Mouse (Mus musculus) heart, adult 2 months (tissue): ENCODE measurements around the gene Fam155a.

Experiments
- CTCF ChIP-seq: fragments of 200-600 bp; IDR thresholded peaks from 2 replicates; pipeline ENCODE4 v1.8.1; 2022; ENCODE audit warnings: antibody characterized with exemption, mild to moderate bottlenecking, moderate library complexity
- EP300 ChIP-seq: fragments of 200-500 bp; IDR thresholded peaks from 2 replicates; pipeline ENCODE4 v1.6.1; 2011; ENCODE audit warnings: low read depth, low read length, control low read depth; ENCODE audit not compliant: insufficient read depth

DNA sequence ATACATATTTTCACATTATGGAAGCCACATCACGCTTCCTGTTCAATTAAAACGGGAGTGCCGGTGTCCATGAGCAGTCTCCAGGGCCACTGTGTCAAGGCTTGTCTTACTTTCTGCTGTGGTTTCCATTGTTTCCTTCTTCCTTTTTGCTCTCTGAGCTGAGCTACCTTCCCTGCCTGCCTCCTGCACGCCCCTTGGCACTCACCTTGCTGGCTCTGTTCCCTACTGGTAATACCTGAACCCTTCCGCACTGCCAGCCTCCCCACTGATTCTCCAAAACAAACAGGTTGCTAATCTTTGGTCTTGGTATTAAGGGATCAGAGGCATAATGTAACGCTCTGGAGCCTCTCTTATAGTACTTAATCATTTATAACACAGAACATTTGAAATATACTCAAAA lies 403.2 kb downstream of the Fam155a start:
- TF ChIP-seq CTCF (no peak), EP300 (no peak)
